ENCODE assay signal across 24 mouse cellular contexts in genomic region chr6:51513745-51514144, GRCm38 (mm10). TPM values are rescaled to one million over a fixed set of nuclear protein-coding genes. Genes with fewer than 3 reads are reported as not detected.
DNase-seq lines count a peak whose midpoint lies in the region; ATAC-seq lines count a peak whose summit lies in the region.
"Had no signal": no experiment of that assay in that cellular context is flagged by ENCODE, and none has a peak within 500 bp of the region (broad histone marks: within the 10 kb centered on the region; RNA-seq: fewer than 3 reads in every experiment).

No protein-coding gene starts in this region.

- H3K27ac ChIP-seq in intestine, embryonic 16.5 days (ENCODE audit: low read length): peak overlapping the region; percentile 47; the same call in 1 of the 2 replicates
- H3K27ac ChIP-seq in stomach, embryonic 15.5 days: no peak overlapping the region
- no peak overlapping the region for H3K27ac ChIP-seq in midbrain, embryonic 15.5 days
- H3K27ac ChIP-seq: forebrain, embryonic 12.5 days; forebrain, embryonic 15.5 days; heart, embryonic 15.5 days; hindbrain, embryonic 10.5 days; hindbrain, embryonic 13.5 days had no signal

- no peaks in the 10 kb centered on the region for H3K9me3 ChIP-seq in intestine, embryonic 16.5 days (ENCODE audit: control insufficient read depth, low read length)
- no peaks in the 10 kb centered on the region for H3K9me3 ChIP-seq in stomach, embryonic 15.5 days
- no peaks in the 10 kb centered on the region for H3K9me3 ChIP-seq in midbrain, embryonic 15.5 days
- H3K9me3 ChIP-seq: forebrain, embryonic 12.5 days; forebrain, embryonic 15.5 days; heart, embryonic 15.5 days; hindbrain, embryonic 10.5 days; hindbrain, embryonic 13.5 days had no signal

- no peak overlapping the region for H3K9ac ChIP-seq in intestine, embryonic 16.5 days (ENCODE audit: low read depth, low read length)
- no peak overlapping the region for H3K9ac ChIP-seq in stomach, embryonic 15.5 days
- H3K9ac ChIP-seq in midbrain, embryonic 15.5 days: no peak overlapping the region
- H3K9ac ChIP-seq: forebrain, embryonic 12.5 days; forebrain, embryonic 15.5 days; heart, embryonic 12.5 days; heart, embryonic 15.5 days; hindbrain, embryonic 13.5 days had no signal

- no peaks in the 10 kb centered on the region for H3K27me3 ChIP-seq in intestine, embryonic 16.5 days (replicated peaks; ENCODE audit: control insufficient read depth, insufficient read depth, low read length)
- H3K27me3 ChIP-seq in stomach, embryonic 15.5 days (replicated peaks): no peaks in the 10 kb centered on the region
- H3K27me3 ChIP-seq in midbrain, embryonic 15.5 days (replicated peaks): no peaks in the 10 kb centered on the region
- H3K27me3 ChIP-seq: forebrain, embryonic 12.5 days; forebrain, embryonic 15.5 days; heart, embryonic 12.5 days; heart, embryonic 15.5 days; hindbrain, embryonic 13.5 days had no signal

- no peaks in the 10 kb centered on the region for H3K4me1 ChIP-seq in intestine, embryonic 16.5 days (ENCODE audit: control insufficient read depth, insufficient read depth, low read length)
- no peaks in the 10 kb centered on the region for H3K4me1 ChIP-seq in stomach, embryonic 15.5 days
- no peaks in the 10 kb centered on the region for H3K4me1 ChIP-seq in midbrain, embryonic 15.5 days
- H3K4me1 ChIP-seq: heart, embryonic 12.5 days; heart, embryonic 15.5 days had no signal

- WGBS in intestine, embryonic 16.5 days: 54% methylated on average over 3 of the region's 3 CpGs
- 68% methylated on average over 3 of the region's 3 CpGs for WGBS in stomach, embryonic 15.5 days
- 81% methylated on average over 3 of the region's 3 CpGs for WGBS in midbrain, embryonic 15.5 days

- no peaks in the 10 kb centered on the region for H3K36me3 ChIP-seq in intestine, embryonic 16.5 days (ENCODE audit: control insufficient read depth, insufficient read depth, low read length)
- no peaks in the 10 kb centered on the region for H3K36me3 ChIP-seq in stomach, embryonic 15.5 days
- H3K36me3 ChIP-seq in midbrain, embryonic 15.5 days (replicated peaks): no peaks in the 10 kb centered on the region
- H3K36me3 ChIP-seq: forebrain, embryonic 12.5 days; forebrain, embryonic 15.5 days; heart, embryonic 12.5 days; heart, embryonic 15.5 days; hindbrain, embryonic 10.5 days; hindbrain, embryonic 13.5 days had no signal

- H3K4me2 ChIP-seq in intestine, embryonic 16.5 days (ENCODE audit: low read depth, low read length): no peak overlapping the region
- H3K4me2 ChIP-seq in stomach, embryonic 15.5 days: no peak overlapping the region
- no peak overlapping the region for H3K4me2 ChIP-seq in midbrain, embryonic 15.5 days
- H3K4me2 ChIP-seq: forebrain, embryonic 12.5 days; forebrain, embryonic 15.5 days; heart, embryonic 12.5 days; heart, embryonic 15.5 days; hindbrain, embryonic 13.5 days had no signal

- DNase-seq in adipocyte (ENCODE audit: low spot score): peak; percentile 74
- DNase-seq in yolk sac, embryonic 10.5 days (ENCODE audit: low spot score): peak; percentile 75
- no peak for DNase-seq in kidney, adult 8-10 months
- DNase-seq in T-cell, adult 2 months (ENCODE audit: low spot score): no peak
- DNase-seq: adrenal gland, adult 2 months; adrenal gland, postnatal 14 days; cerebellum, adult 11-12 months; cerebellum, adult 8-10 months; cerebellum, postnatal 10 days; cerebellum, postnatal 36 days; gastrocnemius, postnatal 25 days; heart, adult 18-20 months; heart, postnatal 10 days; heart, postnatal 36 days had no signal

- no peak overlapping the region for H3K4me3 ChIP-seq in intestine, embryonic 16.5 days (ENCODE audit: low read length)
- no peak overlapping the region for H3K4me3 ChIP-seq in stomach, embryonic 15.5 days (replicated peaks)
- no peak overlapping the region for H3K4me3 ChIP-seq in midbrain, embryonic 15.5 days
- H3K4me3 ChIP-seq: forebrain, embryonic 12.5 days; forebrain, embryonic 15.5 days; heart, embryonic 12.5 days; heart, embryonic 15.5 days; hindbrain, embryonic 10.5 days; hindbrain, embryonic 13.5 days had no signal

- peak; percentile 97 for ATAC-seq in intestine, embryonic 16.5 days
- peak; percentile 60; the same call in 1 of the 2 replicates for ATAC-seq in stomach, embryonic 15.5 days (ENCODE audit: insufficient read depth, low FRiP score, low read depth)
- ATAC-seq in midbrain, embryonic 15.5 days (replicated peaks): no peak
- ATAC-seq: forebrain, embryonic 15.5 days; hindbrain, embryonic 16.5 days had no signal

RNA-seq across cellular contexts. Expression of gene Snx10, which starts 10.0 kb away (rescaled TPM):
- polyA plus RNA-seq in intestine, embryonic 16.5 days (2015; fragmentation: Nextera tagmentation; extraction: Ambion mirVana): 11.3 and 12.1 TPM in 2 replicates
- 15.8 and 16.3 TPM in 2 replicates for polyA plus RNA-seq in stomach, embryonic 15.5 days (2015; fragmentation: Nextera tagmentation; extraction: Ambion mirVana)
- polyA plus RNA-seq in midbrain, embryonic 15.5 days (2015; fragmentation: Nextera tagmentation; extraction: Ambion mirVana): 50.4 and 52.8 TPM in 2 replicates

RNA-seq across cellular contexts. Expression of gene Cbx3, which starts 43.6 kb away (rescaled TPM):
- 266 and 290 TPM in 2 replicates for polyA plus RNA-seq in intestine, embryonic 16.5 days (2015; fragmentation: Nextera tagmentation; extraction: Ambion mirVana)
- polyA plus RNA-seq in stomach, embryonic 15.5 days (2015; fragmentation: Nextera tagmentation; extraction: Ambion mirVana): 410 and 426 TPM in 2 replicates
- polyA plus RNA-seq in midbrain, embryonic 15.5 days (2015; fragmentation: Nextera tagmentation; extraction: Ambion mirVana): 365 and 388 TPM in 2 replicates

RNA-seq across cellular contexts. Expression of gene Hnrnpa2b1, which starts 44.1 kb away (rescaled TPM):
- 1,302 and 1,450 TPM in 2 replicates for polyA plus RNA-seq in intestine, embryonic 16.5 days (2015; fragmentation: Nextera tagmentation; extraction: Ambion mirVana)
- polyA plus RNA-seq in stomach, embryonic 15.5 days (2015; fragmentation: Nextera tagmentation; extraction: Ambion mirVana): 1,728 and 1,813 TPM in 2 replicates
- polyA plus RNA-seq in midbrain, embryonic 15.5 days (2015; fragmentation: Nextera tagmentation; extraction: Ambion mirVana): 1,331 and 1,465 TPM in 2 replicates

Comparison
In these comparisons a context has a peak if more than half of its experiments do, and no peak if none do; other contexts are left out.
1. DNase-seq: peak in adipocyte (single experiment) and yolk sac, embryonic 10.5 days (single experiment); none in kidney, adult 8-10 months (0 of 2) and T-cell, adult 2 months (single experiment).